Mouse (Mus musculus) small intestine, adult 2 months (tissue): ENCODE results near the gene Casp14. TPM values are rescaled to one million over a fixed set of nuclear protein-coding genes. Genes with fewer than 3 reads are reported as not detected.
"Not testable (repeated sequence)": the region's sequence is repeated elsewhere in the genome, so short reads cannot be mapped to it uniquely, and the experiment has no call there.

Source experiments
- H3K27ac ChIP-seq: fragments of 200-500 bp; 2 replicates; pipeline ENCODE4 v1.5.1; 2012; ENCODE audit warnings: low read depth, low read length, control low read depth, inconsistent platforms; ENCODE audit not compliant: insufficient read depth
- H3K27me3 ChIP-seq: fragments of 200-500 bp; 2 replicates; pipeline ENCODE4 v1.6.1; 2012; ENCODE audit warnings: mild to moderate bottlenecking, moderate library complexity, low read length, inconsistent platforms; ENCODE audit not compliant: control insufficient read depth, insufficient read depth
- H3K36me3 ChIP-seq: fragments of 200-500 bp; 2 replicates; pipeline ENCODE4 v1.6.1; 2012; ENCODE audit warnings: mild to moderate bottlenecking, low read length, control low read depth, inconsistent platforms; ENCODE audit not compliant: control insufficient read depth, insufficient read depth
- H3K4me1 ChIP-seq: fragments of 200-500 bp; 2 replicates; pipeline ENCODE4 v1.6.1; 2012; ENCODE audit warnings: low read length, inconsistent platforms, mixed read lengths; ENCODE audit not compliant: control insufficient read depth, insufficient read depth, insufficient read length
- H3K4me3 ChIP-seq: fragments of 200-500 bp; 2 replicates; pipeline ENCODE4 v1.5.1; 2012; ENCODE audit warnings: low read depth, mild to moderate bottlenecking, control low read depth, inconsistent platforms, low read length, moderate library complexity
- CTCF ChIP-seq: fragments of 200-500 bp; IDR thresholded peaks from 2 replicates; pipeline ENCODE4 v1.5.1; 2012; ENCODE audit warnings: low read depth, mild to moderate bottlenecking, control low read depth, inconsistent platforms, low read length, moderate library complexity, mixed read lengths; ENCODE audit not compliant: insufficient replicate concordance, insufficient read length; ENCODE audit errors: extremely low read depth
- POLR2A ChIP-seq: fragments of 200-500 bp; IDR thresholded peaks from 2 replicates; pipeline ENCODE4 v1.6.1; 2012; ENCODE audit warnings: low read depth, mild to moderate bottlenecking, control low read depth, inconsistent platforms, low read length, moderate library complexity
- WGBS: fragments of 180-500 bp; shearing (Covaris S2); methylation state at CpG from one replicate; pipeline ENCODE4 v1.1.7; 2018; 5-methylcytosine and 5-hydroxymethylcytosine counted together
- polyA plus RNA-seq: library from polyadenylated mRNA; depleted of rRNA; stranded (reverse); fragments of >200 nt; gene quantifications from 2 replicates; pipeline ENCODE4 v1.2.3, GENCODE M21; 2012

The Casp14 gene
- polyA plus RNA-seq, 1 experiment: not detected

- H3K27ac ChIP-seq: no peak overlapping the region
- H3K4me1 ChIP-seq: no peaks in the 10 kb centered on the region
- no peaks in the 10 kb centered on the region for H3K36me3 ChIP-seq
- no peak overlapping the region for H3K4me3 ChIP-seq
- no peak for TF ChIP-seq CTCF
- no peak for TF ChIP-seq POLR2A
- no peaks in the 10 kb centered on the region for H3K27me3 ChIP-seq
Measured at GRCm38 (mm10) chr10:78716231-78716630, 1.9 kb downstream of the Casp14 start.

GRCm38 (mm10) chr10:78715156-78715555 is 2.9 kb downstream of the Casp14 start:
- TF ChIP-seq POLR2A (no peak), CTCF (no peak)
- no peak overlapping the region for H3K27ac ChIP-seq
- no peaks in the 10 kb centered on the region for H3K27me3 ChIP-seq
- H3K4me3 ChIP-seq: no peak overlapping the region
- H3K4me1 ChIP-seq: no peaks in the 10 kb centered on the region
- WGBS: 94% methylated on average over 7 of the region's 7 CpGs
- H3K36me3 ChIP-seq: no peaks in the 10 kb centered on the region

GRCm38 (mm10) chr10:78714129-78714528 is 4.0 kb downstream of the Casp14 start:
- 78% methylated on average over 6 of the region's 6 CpGs for WGBS
- TF ChIP-seq CTCF: no peak
- no peak for TF ChIP-seq POLR2A
- Histone ChIP-seq H3K4me3 (no peak overlapping the region), H3K27ac (no peak overlapping the region), H3K4me1 (no peaks in the 10 kb centered on the region), H3K27me3 (no peaks in the 10 kb centered on the region), H3K36me3 (no peaks in the 10 kb centered on the region)

GRCm38 (mm10) chr10:78710706-78711105 is 7.4 kb downstream of the Casp14 start:
- TF ChIP-seq POLR2A (no peak), CTCF (no peak)
- H3K36me3 ChIP-seq: no peaks in the 10 kb centered on the region
- H3K27me3 ChIP-seq: no peaks in the 10 kb centered on the region
- H3K4me3 ChIP-seq: no peak overlapping the region
- no peaks in the 10 kb centered on the region for H3K4me1 ChIP-seq
- H3K27ac ChIP-seq: no peak overlapping the region

GRCm38 (mm10) chr10:78700881-78701280 is 17.2 kb downstream of the Casp14 start:
- Histone ChIP-seq H3K27me3 (no peaks in the 10 kb centered on the region), H3K4me3 (no peak overlapping the region), H3K27ac (no peak overlapping the region), H3K36me3 (no peaks in the 10 kb centered on the region), H3K4me1 (no peaks in the 10 kb centered on the region)
- 57% methylated on average over 3 of the region's 3 CpGs for WGBS
- TF ChIP-seq POLR2A (no peak), CTCF (no peak)

GRCm38 (mm10) chr10:78689973-78690372 is 28.1 kb downstream of the Casp14 start:
- Histone ChIP-seq H3K36me3 (no peaks in the 10 kb centered on the region), H3K4me3 (no peak overlapping the region), H3K27ac (no peak overlapping the region), H3K4me1 (no peaks in the 10 kb centered on the region), H3K27me3 (no peaks in the 10 kb centered on the region)
- no peak for TF ChIP-seq POLR2A
- no peak for TF ChIP-seq CTCF
- 86% methylated on average over 6 of the region's 6 CpGs for WGBS

- H3K4me1 ChIP-seq: no peaks in the 10 kb centered on the region
- TF ChIP-seq POLR2A: no peak
- no peak for TF ChIP-seq CTCF
- 27% methylated on average over 4 of the region's 4 CpGs for WGBS
- H3K27ac ChIP-seq: no peak overlapping the region
- H3K36me3 ChIP-seq: no peaks in the 10 kb centered on the region
- no peaks in the 10 kb centered on the region for H3K27me3 ChIP-seq
- H3K4me3 ChIP-seq: no peak overlapping the region
Measured at GRCm38 (mm10) chr10:78686995-78687577, 31.0 kb downstream of the Casp14 start.

GRCm38 (mm10) chr10:78670121-78670520 is 48.0 kb downstream of the Casp14 start:
- 3% methylated on average over 1 of the region's 1 CpGs for WGBS
- not testable (repeated sequence) for H3K4me3 ChIP-seq, H3K4me1 ChIP-seq, H3K27ac ChIP-seq, H3K27me3 ChIP-seq, H3K36me3 ChIP-seq

GRCm38 (mm10) chr10:78666696-78667095 is 51.4 kb downstream of the Casp14 start:
- H3K27me3 ChIP-seq, H3K4me3 ChIP-seq, H3K36me3 ChIP-seq, H3K27ac ChIP-seq, H3K4me1 ChIP-seq: not testable (repeated sequence)
- 94% methylated on average over 10 of the region's 10 CpGs for WGBS
